Mouse (Mus musculus): ENCODE measurements around the gene Trim47. TPM values are rescaled to one million over a fixed set of nuclear protein-coding genes. Genes with fewer than 3 reads are reported as not detected.
A peak's percentile ranks its signal among the peaks of the same experiment; 100 is the strongest.

Gene Trim47
- polyA plus RNA-seq, 1 experiment from 2014 or later: 3.7 TPM

- Histone ChIP-seq H3K9ac (ENCODE audit: low read length) (no peak within 1 kb of the TSS), H3K36me3 (ENCODE audit: control insufficient read depth, insufficient read depth, low read length) (peaks cover 11% of the 10 kb centered on the region; the same call in 1 of the 2 replicates), H3K9me3 (ENCODE audit: control insufficient read depth, low read length) (no peaks in the 10 kb centered on the region), H3K4me1 (ENCODE audit: control insufficient read depth, insufficient read depth, low read length) (peaks cover 16% of the 10 kb centered on the region), H3K4me3 (ENCODE audit: low read depth, low read length) (0 out of 2 replicates have a peak within 1 kb of the TSS, but pooled peaks have one; percentile 10), H3K4me2 (ENCODE audit: low read depth, severe bottlenecking) (peak within 1 kb of the TSS; percentile 53), H3K27ac (replicated peaks; ENCODE audit: low read depth, low read length) (peak within 1 kb of the TSS; percentile 56; the same call in 1 of the 2 replicates), H3K27me3 (ENCODE audit: control insufficient read depth, insufficient read depth, low read length) (no peaks in the 10 kb centered on the region)
- DNase-seq (ENCODE audit: low spot score): no peak
- no peak for ATAC-seq (ENCODE audit: insufficient number of reproducible peaks, low FRiP score, low TSS enrichment, low read depth)
- WGBS: 69% methylated on average over 22 of the region's 22 CpGs
Observed at GRCm38 (mm10) chr11:116077446-116078204, 49.4 kb downstream of the Trim47 start, which contains the start of gene Unc13d. Gene Unc13d, minus strand, starts transcription at chr11:116077961.

- WGBS: 83% methylated on average over 7 of the region's 7 CpGs
- peaks cover 16% of the 10 kb centered on the region for H3K4me1 ChIP-seq (ENCODE audit: control insufficient read depth, insufficient read depth, low read length)
- H3K27ac ChIP-seq (replicated peaks; ENCODE audit: low read depth, low read length): no peak overlapping the region; the same call in 1 of the 2 replicates
- no peak for ATAC-seq (ENCODE audit: insufficient number of reproducible peaks, low FRiP score, low TSS enrichment, low read depth)
- no peak overlapping the region for H3K4me3 ChIP-seq (ENCODE audit: low read depth, low read length)
- peaks cover 11% of the 10 kb centered on the region; the same call in 1 of the 2 replicates for H3K36me3 ChIP-seq (ENCODE audit: control insufficient read depth, insufficient read depth, low read length)
- H3K9me3 ChIP-seq (ENCODE audit: control insufficient read depth, low read length): no peaks in the 10 kb centered on the region
- H3K9ac ChIP-seq (ENCODE audit: low read length): no peak overlapping the region
- 0 out of 2 replicates have a peak overlapping the region, but pooled peaks have one; percentile 7 for H3K4me2 ChIP-seq (ENCODE audit: low read depth, severe bottlenecking)
- H3K27me3 ChIP-seq (ENCODE audit: control insufficient read depth, insufficient read depth, low read length): no peaks in the 10 kb centered on the region
- no peak for DNase-seq (ENCODE audit: low spot score)
Observed at GRCm38 (mm10) chr11:116076836-116077235, 50.2 kb downstream of the Trim47 start.

GRCm38 (mm10) chr11:116076266-116076540 lies 50.8 kb downstream of the Trim47 start:
- ATAC-seq (ENCODE audit: insufficient number of reproducible peaks, low FRiP score, low TSS enrichment, low read depth) (no peak), DNase-seq (ENCODE audit: low spot score) (no peak)
- no peak overlapping the region for H3K27ac ChIP-seq (replicated peaks; ENCODE audit: low read depth, low read length)
- H3K4me3 ChIP-seq (ENCODE audit: low read depth, low read length): no peak overlapping the region
- H3K4me1 ChIP-seq (ENCODE audit: control insufficient read depth, insufficient read depth, low read length): peaks cover 16% of the 10 kb centered on the region
- no peaks in the 10 kb centered on the region for H3K27me3 ChIP-seq (ENCODE audit: control insufficient read depth, insufficient read depth, low read length)
- H3K9me3 ChIP-seq (ENCODE audit: control insufficient read depth, low read length): no peaks in the 10 kb centered on the region
- no peak overlapping the region for H3K4me2 ChIP-seq (ENCODE audit: low read depth, severe bottlenecking)
- H3K36me3 ChIP-seq (ENCODE audit: control insufficient read depth, insufficient read depth, low read length): peaks cover 11% of the 10 kb centered on the region; the same call in 1 of the 2 replicates
- H3K9ac ChIP-seq (ENCODE audit: low read length): no peak overlapping the region
- WGBS: 49% methylated on average over 7 of the region's 7 CpGs

GRCm38 (mm10) chr11:116075539-116076265 lies 51.3 kb downstream of the Trim47 start:
- Histone ChIP-seq H3K27ac (replicated peaks; ENCODE audit: low read depth, low read length) (no peak overlapping the region), H3K4me3 (ENCODE audit: low read depth, low read length) (no peak overlapping the region), H3K36me3 (ENCODE audit: control insufficient read depth, insufficient read depth, low read length) (peaks cover 9% of the 10 kb centered on the region; the same call in 1 of the 2 replicates), H3K4me2 (ENCODE audit: low read depth, severe bottlenecking) (no peak overlapping the region), H3K9ac (ENCODE audit: low read length) (no peak overlapping the region), H3K9me3 (ENCODE audit: control insufficient read depth, low read length) (no peaks in the 10 kb centered on the region), H3K27me3 (ENCODE audit: control insufficient read depth, insufficient read depth, low read length) (no peaks in the 10 kb centered on the region), H3K4me1 (ENCODE audit: control insufficient read depth, insufficient read depth, low read length) (peaks cover 16% of the 10 kb centered on the region)
- 57% methylated on average over 19 of the region's 20 CpGs for WGBS
- DNase-seq (ENCODE audit: low spot score) (no peak), ATAC-seq (ENCODE audit: insufficient number of reproducible peaks, low FRiP score, low TSS enrichment, low read depth) (no peak)

- DNase-seq (ENCODE audit: low spot score): no peak
- H3K4me1 ChIP-seq (ENCODE audit: control insufficient read depth, insufficient read depth, low read length): peaks cover 14% of the 10 kb centered on the region
- WGBS: 66% methylated on average over 7 of the region's 7 CpGs
Observed at GRCm38 (mm10) chr11:116074436-116074991, 52.5 kb downstream of the Trim47 start.

GRCm38 (mm10) chr11:116072608-116073007 lies 54.4 kb downstream of the Trim47 start:
- no peak for DNase-seq (ENCODE audit: low spot score)
- Histone ChIP-seq H3K4me1 (ENCODE audit: control insufficient read depth, insufficient read depth, low read length) (no peaks in the 10 kb centered on the region), H3K27me3 (ENCODE audit: control insufficient read depth, insufficient read depth, low read length) (no peaks in the 10 kb centered on the region), H3K4me3 (ENCODE audit: low read depth, low read length) (no peak overlapping the region), H3K9me3 (ENCODE audit: control insufficient read depth, low read length) (no peaks in the 10 kb centered on the region), H3K36me3 (ENCODE audit: control insufficient read depth, insufficient read depth, low read length) (no peaks in the 10 kb centered on the region), H3K27ac (replicated peaks; ENCODE audit: low read depth, low read length) (no peak overlapping the region), H3K9ac (ENCODE audit: low read length) (no peak overlapping the region), H3K4me2 (ENCODE audit: low read depth, severe bottlenecking) (no peak overlapping the region)
- ATAC-seq (ENCODE audit: insufficient number of reproducible peaks, low FRiP score, low TSS enrichment, low read depth): no peak
- WGBS: 85% methylated on average over 3 of the region's 3 CpGs

More at GRCm38 (mm10) chr11:116074436-116074991, 52.5 kb downstream of the Trim47 start:
- Histone ChIP-seq H3K9ac (ENCODE audit: low read length) (no peak overlapping the region), H3K4me3 (ENCODE audit: low read depth, low read length) (no peak overlapping the region), H3K27me3 (ENCODE audit: control insufficient read depth, insufficient read depth, low read length) (no peaks in the 10 kb centered on the region), H3K4me2 (ENCODE audit: low read depth, severe bottlenecking) (no peak overlapping the region), H3K9me3 (ENCODE audit: control insufficient read depth, low read length) (no peaks in the 10 kb centered on the region), H3K36me3 (ENCODE audit: control insufficient read depth, insufficient read depth, low read length) (peaks cover 4% of the 10 kb centered on the region; the same call in 1 of the 2 replicates), H3K27ac (replicated peaks; ENCODE audit: low read depth, low read length) (no peak overlapping the region)
- no peak for ATAC-seq (ENCODE audit: insufficient number of reproducible peaks, low FRiP score, low TSS enrichment, low read depth)

- DNase-seq (ENCODE audit: low spot score) (no peak), ATAC-seq (ENCODE audit: insufficient number of reproducible peaks, low FRiP score, low TSS enrichment, low read depth) (no peak)
- H3K4me1 ChIP-seq (ENCODE audit: control insufficient read depth, insufficient read depth, low read length): no peaks in the 10 kb centered on the region
- no peak overlapping the region for H3K9ac ChIP-seq (ENCODE audit: low read length)
- no peak overlapping the region for H3K4me3 ChIP-seq (ENCODE audit: low read depth, low read length)
- no peak overlapping the region for H3K27ac ChIP-seq (replicated peaks; ENCODE audit: low read depth, low read length)
- WGBS: 65% methylated on average over 5 of the region's 5 CpGs
- H3K9me3 ChIP-seq (ENCODE audit: control insufficient read depth, low read length): no peaks in the 10 kb centered on the region
- H3K4me2 ChIP-seq (ENCODE audit: low read depth, severe bottlenecking): no peak overlapping the region
- no peaks in the 10 kb centered on the region for H3K36me3 ChIP-seq (ENCODE audit: control insufficient read depth, insufficient read depth, low read length)
- H3K27me3 ChIP-seq (ENCODE audit: control insufficient read depth, insufficient read depth, low read length): no peaks in the 10 kb centered on the region
Observed at GRCm38 (mm10) chr11:116071510-116071909, 55.5 kb downstream of the Trim47 start.

GRCm38 (mm10) chr11:116065345-116065744 lies 61.7 kb downstream of the Trim47 start:
- H3K27me3 ChIP-seq (ENCODE audit: control insufficient read depth, insufficient read depth, low read length): no peaks in the 10 kb centered on the region
- 82% methylated on average over 12 of the region's 12 CpGs for WGBS

More at GRCm38 (mm10) chr11:116065345-116065744, 61.7 kb downstream of the Trim47 start:
- Histone ChIP-seq H3K4me1 (ENCODE audit: control insufficient read depth, insufficient read depth, low read length) (no peaks in the 10 kb centered on the region), H3K4me2 (ENCODE audit: low read depth, severe bottlenecking) (no peak overlapping the region), H3K36me3 (ENCODE audit: control insufficient read depth, insufficient read depth, low read length) (peaks cover 6% of the 10 kb centered on the region), H3K27ac (replicated peaks; ENCODE audit: low read depth, low read length) (no peak overlapping the region), H3K9ac (ENCODE audit: low read length) (no peak overlapping the region), H3K4me3 (ENCODE audit: low read depth, low read length) (no peak overlapping the region), H3K9me3 (ENCODE audit: control insufficient read depth, low read length) (no peaks in the 10 kb centered on the region)
- DNase-seq (ENCODE audit: low spot score): no peak
- no peak for ATAC-seq (ENCODE audit: insufficient number of reproducible peaks, low FRiP score, low TSS enrichment, low read depth)
